Mouse (Mus musculus): Measurements from ENCODE around the gene 4933424G06Rik.

DNA sequence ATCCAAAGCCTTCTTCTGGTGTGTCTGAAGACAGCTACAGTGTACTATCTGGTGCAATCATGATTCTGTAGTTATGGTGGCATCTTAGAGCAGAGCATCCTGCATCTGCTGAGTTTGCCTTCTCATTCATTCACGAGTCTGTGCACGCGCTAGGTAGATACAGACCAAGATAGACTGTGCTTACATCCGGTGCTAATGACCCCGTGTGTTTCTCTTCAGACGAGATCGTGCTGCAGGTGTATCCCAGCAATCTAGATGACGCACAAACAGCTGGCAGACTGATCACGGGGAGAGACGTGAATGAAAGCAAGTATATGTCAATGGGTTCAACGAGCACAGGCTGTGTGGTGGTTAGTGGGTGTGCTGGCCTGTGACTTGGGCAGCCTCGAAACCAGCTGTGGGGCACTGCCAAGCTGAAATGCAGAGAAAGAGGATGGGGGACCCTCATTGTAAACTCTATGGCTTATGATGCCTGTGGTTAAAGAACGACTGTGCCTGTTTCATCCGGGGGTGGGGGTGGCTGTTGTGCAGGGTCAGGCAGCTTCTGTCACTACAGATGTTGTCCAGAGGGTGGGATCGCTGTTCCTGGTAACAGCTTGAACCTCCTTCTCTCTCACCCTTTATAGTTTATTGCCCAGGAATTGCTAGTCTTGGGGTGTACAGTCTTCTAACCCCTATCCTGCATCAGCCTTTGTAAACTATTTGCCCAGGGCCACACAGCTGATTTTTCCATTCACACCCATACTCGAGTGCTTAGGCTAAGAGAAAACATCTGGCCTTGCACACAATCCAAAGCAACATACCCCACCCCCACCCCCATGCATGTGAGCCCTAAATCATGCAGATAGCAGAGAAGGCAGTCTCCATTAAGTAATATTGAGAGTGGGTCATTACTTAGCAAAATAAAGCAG is 13.5 kb downstream of the 4933424G06Rik start:
- TF ChIP-seq POLR2A (IDR thresholded peaks at IDR 0.05; ENCODE audit: borderline replicate concordance, extremely low read depth, insufficient read depth, insufficient read length, poor library complexity, severe bottlenecking): no peak
- no peak for TF ChIP-seq CTCF (IDR thresholded peaks at IDR 0.05; ENCODE audit: borderline replicate concordance, extremely low read depth, insufficient read depth, insufficient read length)
